Mouse (Mus musculus) embryonic stem cell, embryonic (primary cell): ENCODE results near the gene Lhx4.

Source experiments
- CTCF ChIA-PET, 4 experiments: fragments of 300-600 bp in 2 of 4; fragments of 350-600 bp in 2 of 4; sonication (Branson Sonifier 250); formaldehyde crosslinking; loops; one replicate each; lab custom pipeline; 2022; ENCODE audit warnings: inconsistent platforms in 2 of 4; lab: Charles Lee
- POLR2A ChIA-PET, 4 experiments: fragments of 300-600 bp in 2 of 4; fragments of 350-600 bp in 2 of 4; sonication (Branson Sonifier 250); formaldehyde crosslinking; loops; one replicate each; lab custom pipeline; 2022; ENCODE audit warnings: antibody characterized with exemption in 4 of 4, inconsistent platforms in 1 of 4; lab: Charles Lee

The Lhx4 gene

GRCm38 (mm10) chr1:155681116-155681799 is 70.2 kb downstream of the Lhx4 start:
- POLR2A ChIA-PET = no interaction called here
- CTCF ChIA-PET = no interaction called here

- POLR2A ChIA-PET = no interaction called here
- CTCF ChIA-PET = no interaction called here
Measured at GRCm38 (mm10) chr1:155675570-155675969, 75.9 kb downstream of the Lhx4 start.

GRCm38 (mm10) chr1:155663994-155664393 is 87.5 kb downstream of the Lhx4 start:
- CTCF ChIA-PET = no interaction called here
- POLR2A ChIA-PET = no interaction called here

- ChIA-PET POLR2A (interaction anchor here in 2 of 4 experiments (0.6 to 2.2 kb wide), 3 partner anchors 11 to 464 kb away, joined by 3 to 8 read pairs (median 7); no protein-coding TSS in a partner anchor), CTCF (no interaction called here)
Measured at GRCm38 (mm10) chr1:155656321-155656720, 95.2 kb downstream of the Lhx4 start.

- POLR2A ChIA-PET = interaction anchor here in 1 of 4 experiments (2.2 kb wide), 1 partner anchor 9 kb away, joined by 7 read pairs; no protein-coding TSS in a partner anchor
- CTCF ChIA-PET = interaction anchor here in 1 of 4 experiments (0.6 kb wide), 1 partner anchor 135 kb away, joined by 3 read pairs; no protein-coding TSS in a partner anchor
Measured at GRCm38 (mm10) chr1:155654961-155655360, 96.5 kb downstream of the Lhx4 start.

GRCm38 (mm10) chr1:155650121-155650846 is 101.2 kb downstream of the Lhx4 start:
- CTCF ChIA-PET = no interaction called here
- POLR2A ChIA-PET = no interaction called here
